Mouse (Mus musculus) kidney, postnatal 4 days (tissue): ENCODE measurements around the gene Gtdc1.
"Not testable (repeated sequence)": the region's sequence is repeated elsewhere in the genome, so short reads cannot be mapped to it uniquely, and the experiment has no call there.

Source experiments
- DNase-seq, 2 experiments: peaks; one replicate each; pipeline ENCODE4 v3.0.0; 2021; ENCODE audit warnings: mixed read lengths in 2 of 2

Gtdc1 gene

GRCm38 (mm10) chr2:44736618-44737017 is 190.8 kb downstream of the Gtdc1 start:
- no peak for DNase-seq

DNA sequence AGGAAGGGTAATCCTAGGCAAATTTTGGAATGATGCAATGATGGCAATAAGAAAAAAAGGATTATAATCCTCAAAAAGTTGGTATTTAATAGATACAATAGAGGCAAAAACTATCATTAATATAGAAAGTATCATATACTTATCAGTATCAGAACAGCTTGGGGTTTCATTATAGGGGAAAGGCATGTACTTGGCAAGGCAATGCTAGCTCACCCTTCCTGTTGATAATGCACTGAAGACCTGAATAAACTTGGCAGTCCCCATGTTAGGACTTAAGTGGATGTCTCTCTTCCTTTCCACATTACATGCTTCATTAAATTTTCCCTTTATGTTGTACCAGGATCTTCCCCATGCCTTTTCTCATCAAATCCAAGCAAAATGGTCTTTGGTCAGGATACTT is 206.0 kb downstream of the Gtdc1 start:
- DNase-seq, result no peak

DNA sequence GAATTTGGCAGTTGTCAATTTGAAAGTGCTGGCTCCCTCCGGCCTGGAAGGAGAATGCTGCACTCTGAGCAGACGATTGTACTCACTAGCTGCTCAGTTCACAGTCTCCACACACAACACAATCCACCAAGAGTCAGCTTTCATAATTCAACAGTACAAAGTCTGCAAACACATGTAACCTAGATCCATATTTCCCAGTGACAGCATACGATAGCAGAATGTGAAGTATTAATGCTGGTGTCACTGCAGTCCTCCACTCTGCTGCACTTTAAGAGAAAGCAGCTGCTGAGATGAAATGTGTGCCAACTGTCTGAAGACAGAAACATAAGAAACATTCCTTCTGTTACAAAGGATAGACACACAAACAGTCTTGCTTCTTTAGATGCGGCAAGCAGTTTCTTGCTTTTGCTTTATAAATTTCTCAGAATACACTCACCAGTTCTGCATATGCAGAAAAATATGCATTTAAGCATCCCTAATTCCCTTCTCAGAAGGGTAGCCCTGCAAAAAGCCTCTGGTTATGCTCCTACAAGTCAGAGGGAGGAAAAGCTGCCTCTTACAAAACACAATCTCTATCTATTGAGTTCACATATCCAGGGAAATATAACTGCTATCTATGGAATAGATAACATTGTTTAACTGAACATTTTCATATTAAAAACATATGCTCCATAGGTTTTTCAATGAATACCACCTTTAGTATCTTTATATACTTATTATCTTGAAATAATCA is 221.4 kb downstream of the Gtdc1 start:
- DNase-seq, result peak; percentile 31 to 38

DNA sequence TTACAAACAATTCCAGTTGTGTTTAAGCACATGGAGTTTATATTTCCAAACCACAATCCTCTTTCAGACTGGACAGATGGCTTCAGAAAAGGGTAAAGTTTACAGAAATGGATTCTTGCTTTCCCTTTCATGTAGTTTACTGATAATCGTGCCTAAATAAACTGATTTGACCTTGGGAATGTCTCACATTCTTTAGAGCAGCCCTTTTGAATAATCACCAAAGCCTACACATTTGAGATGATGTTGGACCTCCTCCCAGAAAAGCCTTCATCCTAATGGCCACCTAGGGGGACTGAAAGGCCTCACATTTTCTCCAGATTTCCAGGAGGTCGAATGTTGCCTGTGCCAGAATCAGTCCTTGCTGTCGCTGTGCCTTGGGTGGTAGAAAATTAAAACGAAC is 227.2 kb downstream of the Gtdc1 start:
- DNase-seq, result no peak

- DNase-seq, result no peak
Measured at GRCm38 (mm10) chr2:44696441-44696840, 231.0 kb downstream of the Gtdc1 start.

DNA sequence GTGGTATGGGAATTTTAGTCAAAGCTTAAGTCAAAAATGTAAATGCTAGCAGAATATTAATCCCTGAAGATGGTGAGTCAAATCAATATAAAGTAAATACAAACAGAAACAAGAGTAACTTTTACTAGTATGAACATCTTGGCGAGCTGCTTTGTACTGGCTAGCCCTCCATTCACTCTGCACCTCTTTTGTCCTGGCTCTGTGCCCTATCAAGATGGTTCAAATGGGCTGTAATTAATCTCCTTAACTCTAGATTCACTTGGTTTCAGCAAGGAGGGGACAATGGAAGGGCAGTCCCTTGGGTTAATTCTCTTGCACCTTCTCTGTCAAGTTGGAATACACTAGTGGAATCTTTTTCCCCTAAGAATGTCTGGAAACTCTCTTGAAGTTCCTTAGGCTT is 233.6 kb downstream of the Gtdc1 start:
- DNase-seq, result no peak

- no peak for DNase-seq
Measured at GRCm38 (mm10) chr2:44664049-44664448, 263.4 kb downstream of the Gtdc1 start.

GRCm38 (mm10) chr2:44659870-44660269 is 267.6 kb downstream of the Gtdc1 start:
- no peak for DNase-seq

GRCm38 (mm10) chr2:44659011-44659410 is 268.4 kb downstream of the Gtdc1 start:
- no peak for DNase-seq

DNA sequence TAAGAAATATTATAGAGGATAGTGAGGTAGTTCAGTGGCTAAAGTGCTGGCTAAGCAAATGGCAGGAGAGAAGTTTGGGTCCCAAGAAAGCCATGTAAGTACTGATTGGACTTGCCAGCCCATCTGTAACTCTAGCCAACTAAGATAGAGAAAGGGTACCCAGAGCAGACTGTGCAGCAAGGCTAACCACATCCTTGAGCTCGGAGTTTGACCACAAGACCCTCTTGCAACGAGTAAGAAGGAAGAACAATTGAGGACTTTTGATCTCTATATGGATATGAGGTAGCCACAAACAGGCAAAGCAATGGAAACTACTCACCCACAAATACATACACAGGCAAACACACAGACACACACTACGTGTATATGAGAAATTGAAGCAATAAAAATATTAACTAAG is 278.9 kb downstream of the Gtdc1 start:
- no peak for DNase-seq

GRCm38 (mm10) chr2:44646398-44646797 is 281.1 kb downstream of the Gtdc1 start:
- DNase-seq, result no peak

- DNase-seq, result no peak
Measured at GRCm38 (mm10) chr2:44639370-44639769, 288.1 kb downstream of the Gtdc1 start.

GRCm38 (mm10) chr2:44638157-44638556 is 289.3 kb downstream of the Gtdc1 start:
- no peak for DNase-seq

DNA sequence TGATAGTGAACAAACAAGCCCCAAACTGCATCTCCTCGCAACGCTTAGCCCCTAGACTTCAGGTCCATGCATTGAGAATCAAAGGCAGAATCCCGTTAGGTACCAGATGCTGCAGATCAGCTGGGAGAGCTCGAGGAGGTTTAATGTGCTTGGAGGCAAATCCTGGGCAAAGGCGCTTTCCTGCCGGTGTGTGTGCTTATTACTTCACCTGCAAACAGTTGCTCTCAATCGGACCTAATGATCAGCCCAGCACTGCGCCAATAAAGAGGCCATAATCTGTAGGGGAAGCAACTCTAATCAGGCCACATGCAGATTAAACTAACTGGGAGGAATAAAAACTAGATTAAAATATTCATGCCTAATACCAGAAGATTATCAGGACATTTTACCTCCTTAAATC is 293.5 kb downstream of the Gtdc1 start:
- no peak for DNase-seq

- DNase-seq, result no peak
Measured at GRCm38 (mm10) chr2:44633064-44633463, 294.4 kb downstream of the Gtdc1 start.

DNA sequence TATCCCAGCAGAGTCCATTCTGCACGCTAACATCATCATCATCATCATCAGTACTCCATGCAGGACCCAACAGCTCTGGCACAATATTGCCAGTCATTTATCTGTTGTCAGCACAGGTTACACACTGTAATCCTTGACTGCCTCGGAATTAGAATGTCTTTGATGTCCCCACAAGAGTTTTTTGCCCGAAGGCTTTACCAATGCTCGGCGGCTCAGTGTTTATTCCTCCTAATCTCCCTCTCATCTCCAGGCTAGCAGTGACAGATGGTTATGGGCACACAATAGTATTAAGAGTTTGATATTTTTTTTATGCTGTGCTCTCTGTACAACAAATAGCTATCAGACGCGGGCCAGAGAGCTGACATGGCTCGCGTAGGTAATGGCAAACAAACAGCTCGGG is 294.9 kb downstream of the Gtdc1 start:
- no peak for DNase-seq

DNA sequence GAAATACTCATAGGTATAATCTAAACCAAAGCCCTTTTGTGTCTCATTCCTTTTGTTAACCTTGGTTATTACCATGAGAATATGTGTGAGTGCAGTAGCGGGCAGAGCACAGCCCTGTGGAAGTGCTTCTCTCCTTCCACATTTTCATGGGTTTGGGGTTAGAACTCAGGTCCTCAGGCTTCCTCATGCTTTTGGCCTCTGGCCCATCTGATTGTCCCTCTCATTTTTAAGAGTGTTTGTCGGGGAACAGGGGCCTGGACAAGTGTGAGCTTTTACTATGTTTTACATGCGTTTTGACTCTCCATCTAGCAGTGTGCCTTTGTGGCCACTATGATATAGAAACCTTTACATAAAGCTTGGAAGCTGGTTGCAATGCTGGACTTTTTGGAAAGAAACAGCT is 296.4 kb downstream of the Gtdc1 start:
- no peak for DNase-seq

DNA sequence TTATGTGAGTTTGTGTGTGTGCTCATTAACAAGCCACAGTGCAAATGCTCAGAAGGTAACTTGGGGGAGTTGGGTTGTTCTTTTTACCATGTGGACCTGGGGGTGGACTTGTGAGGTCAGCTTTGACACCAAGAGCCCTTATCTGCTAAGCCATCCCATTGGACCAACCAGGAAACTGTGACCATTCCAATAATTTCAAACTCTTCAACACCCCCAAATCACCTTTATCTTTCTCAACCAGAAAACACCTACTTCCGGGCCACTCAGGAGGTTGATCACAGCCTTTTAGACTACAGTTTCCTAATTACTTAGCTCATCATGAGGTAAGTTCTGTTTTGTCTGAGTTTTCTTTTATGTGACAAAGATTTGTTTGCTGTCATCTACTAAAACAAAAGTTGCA is 298.7 kb downstream of the Gtdc1 start:
- DNase-seq, result no peak

DNA sequence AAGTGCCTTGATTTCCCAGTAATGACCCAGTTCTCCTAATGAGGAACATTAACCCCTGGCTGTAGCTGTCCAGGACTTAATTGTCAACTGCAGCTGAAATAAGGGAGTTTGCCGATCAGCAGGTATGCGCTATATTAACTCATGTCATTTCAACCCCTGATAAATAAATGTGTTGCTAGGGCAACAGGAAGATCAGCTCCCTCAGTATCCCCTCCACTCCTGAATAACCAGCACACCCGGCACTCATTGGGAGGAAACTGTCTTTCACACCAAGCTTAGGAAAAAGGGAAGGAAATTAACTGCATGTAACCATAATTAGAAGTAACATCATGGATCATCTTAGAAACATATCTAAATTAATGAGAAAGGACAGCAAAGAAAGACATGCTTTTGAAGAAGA is 302.3 kb downstream of the Gtdc1 start:
- DNase-seq, result no peak

DNA sequence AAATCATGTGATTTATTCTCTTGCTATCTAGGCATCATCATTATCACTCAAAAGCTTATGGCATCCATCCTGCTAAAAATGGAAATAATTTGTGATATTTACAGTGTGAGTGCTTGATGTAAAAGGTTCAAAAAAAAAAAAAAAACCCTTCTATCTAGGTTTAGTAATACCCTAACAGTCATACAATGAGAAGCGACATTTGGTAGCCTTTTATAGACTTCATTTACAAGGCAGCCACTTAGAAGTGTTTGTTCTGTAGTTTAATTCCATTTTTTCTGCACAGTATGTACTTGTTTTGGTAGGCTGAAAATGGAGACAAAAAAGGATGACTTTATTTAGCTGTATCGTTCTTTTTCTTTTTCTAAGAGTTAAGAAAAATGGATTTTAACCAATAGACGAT is 305.0 kb downstream of the Gtdc1 start:
- no peak for DNase-seq

GRCm38 (mm10) chr2:44599653-44600052 is 327.8 kb downstream of the Gtdc1 start:
- not testable (repeated sequence) for DNase-seq

GRCm38 (mm10) chr2:44594276-44594675 is 333.2 kb downstream of the Gtdc1 start:
- no peak for DNase-seq

- no peak for DNase-seq
Measured at GRCm38 (mm10) chr2:44590881-44591280, 336.6 kb downstream of the Gtdc1 start.

DNA sequence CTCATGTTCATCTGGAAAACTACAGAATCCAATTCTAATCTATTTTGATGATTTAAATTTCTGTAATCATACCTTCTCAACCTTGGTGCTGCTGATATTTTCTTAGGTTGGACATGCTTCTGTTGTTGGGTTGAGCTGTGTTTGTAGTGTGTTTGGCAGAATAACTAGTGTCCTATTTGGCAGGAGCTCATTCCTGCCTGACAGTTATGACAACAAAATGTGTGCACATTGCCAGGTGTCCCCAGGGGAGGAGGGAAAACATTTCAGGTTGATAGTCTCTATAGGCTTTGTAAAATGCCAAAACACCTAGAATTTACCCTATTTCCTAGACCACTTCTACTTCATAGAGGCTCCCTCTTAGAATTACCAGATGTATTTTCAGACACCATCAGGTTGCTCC is 343.4 kb downstream of the Gtdc1 start:
- DNase-seq, result no peak

- DNase-seq, result no peak
Measured at GRCm38 (mm10) chr2:44583491-44583890, 344.0 kb downstream of the Gtdc1 start.
